Mouse (Mus musculus): ENCODE measurements around the gene Calhm1.

GRCm38 (mm10) chr19:47130551-47131125, 13.4 kb downstream of the Calhm1 start:
- TF ChIP-seq CTCF (conservative IDR thresholded peaks at IDR 0.05; ENCODE audit: low read length) (no peak), NANOG (IDR thresholded peaks at IDR 0.05; ENCODE audit: borderline replicate concordance, low read length) (no peak), POU5F1 (IDR thresholded peaks at IDR 0.05; ENCODE audit: borderline replicate concordance, low read length) (no peak)

Data from E14TG2a.4 (cell line).